ENCODE assay signal across 24 mouse cellular contexts in genomic region chr5:149871521-149871920, GRCm38 (mm10).
"Had no signal": no experiment of that assay in that cellular context is flagged by ENCODE, and none has a peak within 500 bp of the region (broad histone marks: within the 10 kb centered on the region; RNA-seq: fewer than 3 reads in every experiment).

No protein-coding gene starts in this region.

- H3K4me3 ChIP-seq: gastrocnemius, adult 2 months; heart, adult 2 months; heart, embryonic 13.5 days; heart, embryonic 15.5 days; intestine, embryonic 15.5 days; layer of hippocampus, adult 2 months; left cerebral cortex, adult 2 months; limb, embryonic 10.5 days; limb, embryonic 12.5 days had no signal

- H3K27me3 ChIP-seq: heart, embryonic 13.5 days; heart, embryonic 15.5 days; intestine, embryonic 15.5 days; limb, embryonic 12.5 days had no signal

- ATAC-seq: hindbrain, embryonic 16.5 days; inflammation-experienced regulatory T-cells, adult 6 months; intestine, embryonic 15.5 days; intestine, postnatal 0 days had no signal

- H3K9ac ChIP-seq: heart, embryonic 13.5 days; heart, embryonic 15.5 days; hindbrain, embryonic 14.5 days; intestine, embryonic 15.5 days; limb, embryonic 12.5 days had no signal

- H3K4me2 ChIP-seq: heart, embryonic 11.5 days; heart, embryonic 13.5 days; heart, embryonic 15.5 days; hindbrain, embryonic 14.5 days; intestine, embryonic 15.5 days; limb, embryonic 12.5 days had no signal

- H3K36me3 ChIP-seq: heart, embryonic 13.5 days; heart, embryonic 15.5 days; intestine, embryonic 15.5 days; limb, embryonic 10.5 days; limb, embryonic 12.5 days had no signal

- DNase-seq: gastrocnemius, adult 2 months; gastrocnemius, postnatal 10 days; gastrocnemius, postnatal 25 days; heart, adult 2 months; heart, postnatal 14 days; heart, postnatal 36 days; kidney, adult 18-20 months; kidney, adult 8-10 months; kidney, postnatal 10 days; kidney, postnatal 25 days; kidney, postnatal 4 days; liver had no signal

- H3K9me3 ChIP-seq: heart, embryonic 13.5 days; heart, embryonic 15.5 days; intestine, embryonic 15.5 days; limb, embryonic 10.5 days; limb, embryonic 12.5 days had no signal

- H3K27ac ChIP-seq: gastrocnemius, adult 2 months; heart, adult 2 months; heart, embryonic 13.5 days; heart, embryonic 15.5 days; hindbrain, embryonic 14.5 days; intestine, embryonic 15.5 days; layer of hippocampus, adult 2 months; left cerebral cortex, adult 2 months; limb, embryonic 10.5 days; limb, embryonic 12.5 days had no signal

- H3K4me1 ChIP-seq: heart, embryonic 13.5 days; heart, embryonic 15.5 days; limb, embryonic 12.5 days had no signal
